Mouse (Mus musculus): ENCODE results near the gene Ceacam3.
"Not testable (repeated sequence)": the region's sequence is repeated elsewhere in the genome, so short reads cannot be mapped to it uniquely, and the experiment has no call there.

Gene Ceacam3

GRCm38 (mm10) chr7:17149931-17150330, at the start of gene Ceacam3:
Ceacam3 (plus strand) TSS chr7:17150282.
- DNase-seq (ENCODE audit: low read depth, low spot score): no peak

- DNase-seq (ENCODE audit: low read depth, low spot score): not testable (repeated sequence)
Observed at GRCm38 (mm10) chr7:17101631-17102030, 48.5 kb upstream of the Ceacam3 start.

- DNase-seq (ENCODE audit: low read depth, low spot score): no peak
Observed at GRCm38 (mm10) chr7:17135307-17135706, 14.8 kb upstream of the Ceacam3 start.

DNA sequence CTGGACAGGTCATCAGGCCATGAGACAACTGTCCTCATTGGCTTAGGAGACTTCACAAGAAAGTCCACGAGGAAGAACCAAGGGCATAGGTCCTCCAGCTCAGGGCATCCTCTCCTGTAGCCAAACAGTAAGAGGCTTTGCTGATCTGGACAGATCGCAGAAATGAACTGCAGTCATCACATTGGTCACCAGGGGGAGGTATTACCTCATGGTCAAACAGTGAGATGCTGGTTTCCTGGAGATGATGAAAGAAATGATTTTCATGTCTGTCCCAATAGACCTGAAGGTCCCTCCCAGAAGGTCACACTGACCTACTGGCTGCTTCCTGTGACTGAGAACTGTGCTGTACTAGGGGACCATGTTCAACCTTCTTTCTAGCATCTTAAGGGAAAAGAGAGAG, 5.6 kb downstream of the Ceacam3 start:
- peak; percentile 58 for DNase-seq (ENCODE audit: low read depth, low spot score)

GRCm38 (mm10) chr7:17156885-17157677, 7.0 kb downstream of the Ceacam3 start:
- no peak for DNase-seq (ENCODE audit: low read depth, low spot score)

- DNase-seq (ENCODE audit: low read depth, low spot score): peak; percentile 3
Observed at GRCm38 (mm10) chr7:17159011-17159410, 8.9 kb downstream of the Ceacam3 start.

DNA sequence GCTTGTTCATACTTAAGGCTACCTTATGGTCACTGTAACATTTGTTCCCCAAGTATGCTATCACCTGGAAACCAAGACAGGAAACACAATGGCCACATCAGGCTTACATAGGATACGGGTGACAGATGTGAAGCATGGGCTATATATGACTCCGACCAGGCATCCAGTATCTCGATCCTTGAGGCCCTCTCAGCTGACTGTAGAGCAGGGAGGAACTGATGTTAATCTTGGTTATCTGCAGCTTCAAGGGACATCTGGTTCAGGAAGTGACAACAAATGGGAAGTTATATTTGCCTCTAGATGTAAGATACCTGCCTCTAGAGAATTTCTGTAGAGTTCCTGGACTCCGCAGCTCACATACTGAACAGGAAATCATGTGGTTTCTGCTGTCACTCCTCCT, 21.7 kb downstream of the Ceacam3 start:
- DNase-seq (ENCODE audit: low read depth, low spot score): no peak

DNA sequence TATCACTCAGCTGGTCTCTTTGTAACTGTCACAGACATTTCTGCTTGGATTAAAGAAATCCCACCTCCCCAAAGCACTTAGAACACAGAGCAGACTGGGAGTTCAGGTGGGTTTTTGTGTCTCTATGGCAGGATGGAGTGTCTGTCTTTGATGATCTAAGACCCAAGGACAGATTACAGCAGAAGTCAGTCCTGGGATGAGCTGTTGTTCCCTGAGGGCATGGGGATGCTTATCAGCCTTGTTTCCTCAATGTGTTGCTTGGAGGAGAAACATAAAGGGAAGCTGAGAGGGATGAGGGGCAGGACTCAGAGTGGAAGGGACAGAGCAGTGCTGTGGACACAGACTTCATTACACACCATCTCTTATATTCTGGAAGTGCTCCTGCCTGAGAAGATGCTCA, 53.1 kb downstream of the Ceacam3 start, which contains the start of gene Psg29:
TSS of gene Psg29 (plus strand) at position 301 of the 400 bp plus-strand sequence.
- DNase-seq (ENCODE audit: low read depth, low spot score): no peak

DNA sequence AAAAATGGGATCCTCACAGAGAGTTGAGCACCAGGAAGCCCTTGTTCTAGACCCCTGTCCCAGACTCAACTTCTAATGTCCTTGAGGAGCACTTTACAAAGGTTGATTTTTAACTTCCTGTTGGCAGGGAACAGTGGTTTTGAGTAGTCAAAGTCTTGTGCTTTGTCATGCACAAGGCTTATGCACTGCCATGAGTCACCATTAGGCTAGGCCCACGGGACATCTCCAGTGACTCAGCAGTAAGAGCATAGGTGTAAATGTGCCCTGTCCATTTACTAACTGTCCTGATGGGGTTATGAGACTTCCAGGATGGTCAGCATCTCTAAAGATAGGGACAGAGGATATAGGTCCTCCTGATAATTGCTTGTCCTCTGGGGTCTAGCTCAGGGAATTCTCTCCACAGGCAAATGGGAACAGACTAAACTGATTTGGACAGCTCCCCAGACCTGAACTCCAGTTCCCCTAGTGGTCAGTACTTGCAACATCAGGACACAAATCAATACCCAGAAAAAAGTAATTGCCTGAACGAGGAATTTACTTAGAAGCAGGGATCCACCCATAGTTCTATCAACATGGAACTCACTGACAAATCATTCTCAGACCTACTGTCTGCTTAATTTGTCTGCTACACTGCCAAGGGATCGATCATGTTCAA, 55.6 kb downstream of the Ceacam3 start:
- no peak for DNase-seq (ENCODE audit: low read depth, low spot score)
